Mouse (Mus musculus) thymus, adult 2 months (tissue): Measurements from ENCODE around the gene Thada.

Source experiments
- CTCF ChIP-seq: fragments of 200-500 bp; IDR thresholded peaks from 2 replicates; pipeline ENCODE4 v1.5.1; 2012; ENCODE audit warnings: mild to moderate bottlenecking, control low read depth, low read length, moderate library complexity, borderline replicate concordance; ENCODE audit not compliant: control insufficient read depth, poor library complexity, insufficient read depth; ENCODE audit errors: extremely low read depth
- POLR2A ChIP-seq: fragments of 200-500 bp; IDR thresholded peaks from 2 replicates; pipeline ENCODE4 v1.6.1; 2012; ENCODE audit warnings: mild to moderate bottlenecking, low read length, control low read depth, moderate library complexity; ENCODE audit not compliant: control insufficient read depth, poor library complexity, insufficient read depth; ENCODE audit errors: extremely low read depth

DNA sequence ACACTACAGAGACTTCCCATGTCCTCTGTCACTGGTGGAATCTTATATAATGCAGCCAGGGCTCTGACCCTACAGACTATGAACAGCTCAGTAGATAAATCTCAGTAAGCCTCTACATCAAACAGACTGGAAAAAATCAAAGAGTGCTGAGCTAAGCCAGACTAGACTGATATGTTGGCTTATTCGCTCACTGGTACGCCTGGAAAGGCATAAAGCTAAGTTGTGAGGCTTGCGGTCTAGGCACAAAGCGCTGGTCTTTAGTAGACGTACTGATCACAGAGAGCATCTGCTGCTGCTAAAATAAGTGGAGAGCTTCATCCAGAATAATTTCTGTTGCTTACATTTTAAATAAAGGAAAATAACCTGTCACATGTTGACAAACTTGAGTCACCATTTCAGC, 95.6 kb downstream of the Thada start:
- TF ChIP-seq CTCF (no peak), POLR2A (no peak)
